Mouse (Mus musculus) liver, embryonic 16.5 days (tissue): ENCODE results near the gene Npy4r. TPM values are rescaled to one million over a fixed set of nuclear protein-coding genes. Genes with fewer than 3 reads are reported as not detected.

ENCODE experiments used
- ATAC-seq: fragments of 200-750 bp; cut with Nextera tagmentation; 2 replicates; pipeline ENCODE4 v1.8.0; 2017; ENCODE audit warnings: low read depth, mild to moderate bottlenecking, moderate number of reproducible peaks, moderate library complexity
- H3K27ac ChIP-seq: fragments of 300-500 bp; sonication (generic); 2 replicates; pipeline ENCODE4 v1.5.1; 2014; ENCODE audit warnings: mild to moderate bottlenecking, low read length
- H3K27me3 ChIP-seq: fragments of 300-500 bp; sonication (generic); 2 replicates; pipeline ENCODE4 v1.6.1; 2014; ENCODE audit warnings: low read depth, low read length, mixed read lengths; ENCODE audit not compliant: control insufficient read depth, insufficient read depth
- H3K36me3 ChIP-seq: fragments of 300-500 bp; sonication (generic); 2 replicates; pipeline ENCODE4 v1.6.1; 2014; ENCODE audit warnings: mild to moderate bottlenecking; ENCODE audit not compliant: control insufficient read depth, insufficient read depth
- H3K4me1 ChIP-seq: fragments of 300-500 bp; sonication (generic); 2 replicates; pipeline ENCODE4 v1.6.1; 2014; ENCODE audit warnings: low read depth, low read length, mixed read lengths; ENCODE audit not compliant: control insufficient read depth
- H3K4me2 ChIP-seq: fragments of 300-500 bp; sonication (generic); 2 replicates; pipeline ENCODE4 v1.6.1; 2014; ENCODE audit warnings: low read depth, low read length, mixed read lengths
- H3K4me3 ChIP-seq: fragments of 300-500 bp; sonication (generic); 2 replicates; pipeline ENCODE4 v1.5.1; 2014; ENCODE audit warnings: low read depth, mild to moderate bottlenecking, low read length
- H3K9ac ChIP-seq: fragments of 300-500 bp; sonication (generic); 2 replicates; pipeline ENCODE4 v1.6.1; 2014; ENCODE audit warnings: low read depth, low read length
- H3K9me3 ChIP-seq: fragments of 300-500 bp; sonication (generic); replicated peaks from 2 replicates; pipeline ENCODE4 v1.6.1; 2016; ENCODE audit warnings: low read length; ENCODE audit not compliant: control insufficient read depth
- WGBS: fragments of 180-500 bp; shearing (Covaris S2); extraction: QIAGEN DNeasy Blood & Tissue Kit; methylation state at CpG from one replicate; pipeline ENCODE4 v1.1.7; 2014; ENCODE audit not compliant: insufficient replicate concordance; 5-methylcytosine and 5-hydroxymethylcytosine counted together
- polyA plus RNA-seq: library from polyadenylated mRNA; unstranded; fragments of >200 nt; fragmentation: Nextera tagmentation; extraction: Ambion mirVana; gene quantifications from 2 replicates; pipeline ENCODE4 v1.2.1, GENCODE M21; 2015

The Npy4r gene
- polyA plus RNA-seq, 1 experiment from 2014 or later: not detected

- no peaks in the 10 kb centered on the region for H3K27me3 ChIP-seq
- H3K9ac ChIP-seq: no peak overlapping the region
- H3K9me3 ChIP-seq: no peaks in the 10 kb centered on the region
- ATAC-seq: no peak
- WGBS: 63% methylated on average over 3 of the region's 3 CpGs
- no peak overlapping the region for H3K4me3 ChIP-seq
- no peaks in the 10 kb centered on the region for H3K4me1 ChIP-seq
- H3K27ac ChIP-seq: no peak overlapping the region
- no peaks in the 10 kb centered on the region for H3K36me3 ChIP-seq
- no peak overlapping the region for H3K4me2 ChIP-seq
Measured at GRCm38 (mm10) chr14:34179351-34179750, 27.1 kb upstream of the Npy4r start.

DNA sequence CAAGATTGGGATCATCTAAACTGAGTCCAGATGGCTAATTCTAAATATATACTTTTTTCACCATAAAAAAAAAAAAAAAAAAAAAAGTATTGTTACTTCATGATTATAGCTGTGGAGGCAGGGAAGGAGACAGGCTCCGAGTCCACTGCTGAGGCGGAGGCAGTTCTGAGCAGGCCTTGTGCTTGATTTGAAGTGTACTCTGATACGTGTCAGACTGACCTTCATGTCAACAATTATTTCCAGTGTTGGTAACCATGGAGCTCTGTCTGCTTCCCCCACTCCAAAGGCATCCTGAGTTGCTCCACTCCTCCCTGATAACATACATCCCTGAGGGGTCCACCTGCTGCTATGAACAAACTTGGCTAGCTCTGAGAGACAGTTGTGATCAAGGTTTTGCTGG lies 18.8 kb upstream of the Npy4r start:
- Histone ChIP-seq H3K4me1 (no peaks in the 10 kb centered on the region), H3K4me3 (no peak overlapping the region), H3K27me3 (no peaks in the 10 kb centered on the region), H3K9ac (no peak overlapping the region), H3K4me2 (no peak overlapping the region), H3K9me3 (no peaks in the 10 kb centered on the region), H3K27ac (no peak overlapping the region), H3K36me3 (no peaks in the 10 kb centered on the region)
- ATAC-seq: no peak
- 70% methylated on average over 3 of the region's 3 CpGs for WGBS

GRCm38 (mm10) chr14:34155752-34156151 lies 3.5 kb upstream of the Npy4r start:
- no peaks in the 10 kb centered on the region for H3K9me3 ChIP-seq
- no peak for ATAC-seq
- WGBS: 62% methylated on average over 12 of the region's 12 CpGs

GRCm38 (mm10) chr14:34154601-34155337 lies 2.5 kb upstream of the Npy4r start:
- no peak overlapping the region for H3K9ac ChIP-seq
- ATAC-seq: no peak
- WGBS: 45% methylated on average over 9 of the region's 9 CpGs

More at GRCm38 (mm10) chr14:34155752-34156151, 3.5 kb upstream of the Npy4r start:
- Histone ChIP-seq H3K27me3 (no peaks in the 10 kb centered on the region), H3K4me2 (no peak overlapping the region), H3K4me1 (no peaks in the 10 kb centered on the region), H3K9ac (no peak overlapping the region), H3K27ac (no peak overlapping the region), H3K4me3 (no peak overlapping the region), H3K36me3 (no peaks in the 10 kb centered on the region)

DNA sequence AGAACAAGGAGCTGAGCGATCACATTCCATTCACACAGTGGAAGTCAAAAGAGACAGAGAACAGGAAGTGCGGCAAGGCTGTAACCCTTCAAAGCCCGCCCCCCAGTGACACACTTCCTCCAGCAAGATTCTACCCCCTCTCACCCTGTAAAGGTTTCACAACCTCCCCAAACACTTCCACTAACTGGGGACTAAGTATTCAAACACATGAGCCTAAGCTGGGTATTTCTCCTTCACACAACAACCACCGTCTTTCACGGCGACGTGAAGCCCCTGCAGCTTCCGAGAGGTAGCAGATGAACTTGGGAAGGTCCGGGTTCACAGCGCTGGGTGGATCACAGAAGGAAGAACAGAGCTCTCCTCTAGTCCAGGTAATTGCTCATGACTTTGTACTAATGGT lies 9.4 kb downstream of the Npy4r start:
- Histone ChIP-seq H3K36me3 (no peaks in the 10 kb centered on the region), H3K27me3 (no peaks in the 10 kb centered on the region), H3K4me3 (no peak overlapping the region), H3K4me1 (no peaks in the 10 kb centered on the region), H3K9ac (no peak overlapping the region), H3K27ac (no peak overlapping the region), H3K9me3 (no peaks in the 10 kb centered on the region), H3K4me2 (no peak overlapping the region)
- 75% methylated on average over 10 of the region's 10 CpGs for WGBS
- ATAC-seq: no peak

More at GRCm38 (mm10) chr14:34154601-34155337, 2.5 kb upstream of the Npy4r start:
- Histone ChIP-seq H3K27ac (no peak overlapping the region), H3K4me1 (no peaks in the 10 kb centered on the region), H3K4me2 (no peak overlapping the region), H3K9me3 (no peaks in the 10 kb centered on the region), H3K27me3 (no peaks in the 10 kb centered on the region), H3K4me3 (no peak overlapping the region), H3K36me3 (no peaks in the 10 kb centered on the region)

DNA sequence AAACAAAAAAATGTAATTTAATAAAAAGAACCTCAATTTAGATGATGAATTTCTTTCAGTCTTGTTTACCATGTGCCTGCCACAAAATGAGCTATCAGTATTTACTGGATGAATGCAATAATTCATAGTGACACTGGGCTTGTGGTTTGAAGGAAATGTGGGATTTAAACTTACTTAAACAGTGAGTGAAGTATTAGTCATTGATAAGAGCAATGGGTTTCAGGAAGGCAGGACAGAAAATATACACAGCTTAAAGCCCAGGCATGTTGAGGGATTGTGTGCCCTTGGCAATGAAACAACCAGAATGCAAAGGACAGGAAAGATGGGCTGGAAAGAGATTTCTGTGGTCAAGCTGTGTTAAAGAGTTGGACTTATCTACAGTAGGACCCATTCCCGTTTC lies 10.0 kb downstream of the Npy4r start:
- no peak overlapping the region for H3K4me3 ChIP-seq
- no peak overlapping the region for H3K4me2 ChIP-seq
- ATAC-seq: no peak
- no peaks in the 10 kb centered on the region for H3K36me3 ChIP-seq
- H3K27me3 ChIP-seq: no peaks in the 10 kb centered on the region
- H3K9me3 ChIP-seq: no peaks in the 10 kb centered on the region
- no peaks in the 10 kb centered on the region for H3K4me1 ChIP-seq
- 56% methylated on average over 1 of the region's 1 CpGs for WGBS
- H3K9ac ChIP-seq: no peak overlapping the region
- H3K27ac ChIP-seq: no peak overlapping the region

DNA sequence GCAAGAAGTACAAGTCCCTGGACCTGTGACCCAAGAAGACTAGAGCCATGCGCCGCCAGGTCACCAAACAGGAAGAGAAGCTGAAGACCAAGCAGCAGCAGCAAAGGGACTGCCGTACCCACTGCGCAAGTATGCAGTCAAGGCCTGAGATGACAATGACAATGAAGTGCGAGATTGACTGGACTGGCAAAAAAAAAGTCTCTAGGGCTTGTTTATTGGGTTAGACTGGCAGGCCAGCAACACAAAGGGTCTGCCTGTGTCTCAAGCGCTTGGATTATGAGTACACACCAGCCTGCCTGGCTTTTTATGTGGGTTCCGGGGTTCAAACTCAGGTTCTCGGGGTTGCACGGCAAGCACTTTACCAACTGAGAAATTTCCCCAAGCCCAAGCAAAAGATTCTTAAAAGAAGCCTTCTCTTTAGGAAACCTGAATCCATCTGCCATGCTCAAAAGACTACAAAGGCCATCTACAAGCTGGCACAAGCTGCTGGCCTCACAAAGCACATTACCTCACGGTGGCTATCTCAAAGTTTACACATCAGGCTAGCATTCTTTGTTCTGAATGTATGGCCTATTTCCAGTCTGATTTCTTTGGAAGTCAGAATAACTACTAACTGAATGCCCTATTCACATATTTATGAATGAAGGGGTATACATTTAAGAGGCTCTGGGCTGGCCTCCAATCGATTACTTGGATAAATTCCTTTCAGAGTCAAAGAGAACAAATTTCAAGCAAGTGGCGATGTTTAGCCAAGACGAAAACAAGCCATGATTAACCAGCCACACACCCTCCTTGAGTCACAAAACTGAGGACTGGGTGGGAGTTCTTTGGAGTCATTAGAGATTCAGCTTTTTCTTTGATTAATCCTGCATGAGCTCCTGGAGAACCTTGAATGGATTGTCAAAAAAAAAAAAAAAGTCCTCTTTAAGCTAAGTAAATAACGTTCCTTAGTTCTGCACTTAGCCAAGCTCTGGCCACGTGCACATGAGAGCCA lies 12.3 kb downstream of the Npy4r start:
- Histone ChIP-seq H3K9ac (no peak overlapping the region), H3K27me3 (no peaks in the 10 kb centered on the region), H3K9me3 (no peaks in the 10 kb centered on the region), H3K4me3 (no peak overlapping the region), H3K4me1 (no peaks in the 10 kb centered on the region), H3K36me3 (no peaks in the 10 kb centered on the region), H3K4me2 (no peak overlapping the region), H3K27ac (no peak overlapping the region)
- 74% methylated on average over 15 of the region's 15 CpGs for WGBS
- no peak for ATAC-seq

GRCm38 (mm10) chr14:34135391-34135790 lies 16.9 kb downstream of the Npy4r start:
- no peaks in the 10 kb centered on the region for H3K4me1 ChIP-seq
- no peak overlapping the region for H3K27ac ChIP-seq
- H3K9ac ChIP-seq: no peak overlapping the region
- no peak overlapping the region for H3K4me3 ChIP-seq
- H3K27me3 ChIP-seq: no peaks in the 10 kb centered on the region
- no peaks in the 10 kb centered on the region for H3K9me3 ChIP-seq
- H3K36me3 ChIP-seq: no peaks in the 10 kb centered on the region
- no peak for ATAC-seq
- no peak overlapping the region for H3K4me2 ChIP-seq

GRCm38 (mm10) chr14:34131216-34131615 lies 21.1 kb downstream of the Npy4r start:
- Histone ChIP-seq H3K4me2 (no peak overlapping the region), H3K4me3 (no peak overlapping the region), H3K9ac (no peak overlapping the region), H3K27me3 (no peaks in the 10 kb centered on the region), H3K27ac (no peak overlapping the region), H3K36me3 (no peaks in the 10 kb centered on the region), H3K9me3 (no peaks in the 10 kb centered on the region), H3K4me1 (no peaks in the 10 kb centered on the region)
- ATAC-seq: no peak
- WGBS: 53% methylated on average over 6 of the region's 6 CpGs
